Mouse (Mus musculus) spleen, adult 2 months (tissue): ENCODE results near the gene Rnf123.

Experiments used
- CTCF ChIP-seq: fragments of 200-500 bp; IDR thresholded peaks from 2 replicates; pipeline ENCODE4 v1.5.1; 2011; ENCODE audit warnings: mild to moderate bottlenecking, inconsistent platforms; ENCODE audit not compliant: insufficient read depth, insufficient read length, insufficient replicate concordance; ENCODE audit errors: extremely low read depth
- POLR2A ChIP-seq: fragments of 200-500 bp; IDR thresholded peaks from 2 replicates; pipeline ENCODE4 v1.6.1; 2011; ENCODE audit warnings: low read depth, low read length, inconsistent platforms

- TF ChIP-seq CTCF: no peak
- TF ChIP-seq POLR2A: no peak
Observed at GRCm38 (mm10) chr9:108110160-108110559, 27.0 kb upstream of the Rnf123 start.
